Mouse (Mus musculus): ENCODE results near the gene Rnf43.
A peak's percentile ranks its signal among the peaks of the same experiment; 100 is the strongest.

The Rnf43 gene

DNA sequence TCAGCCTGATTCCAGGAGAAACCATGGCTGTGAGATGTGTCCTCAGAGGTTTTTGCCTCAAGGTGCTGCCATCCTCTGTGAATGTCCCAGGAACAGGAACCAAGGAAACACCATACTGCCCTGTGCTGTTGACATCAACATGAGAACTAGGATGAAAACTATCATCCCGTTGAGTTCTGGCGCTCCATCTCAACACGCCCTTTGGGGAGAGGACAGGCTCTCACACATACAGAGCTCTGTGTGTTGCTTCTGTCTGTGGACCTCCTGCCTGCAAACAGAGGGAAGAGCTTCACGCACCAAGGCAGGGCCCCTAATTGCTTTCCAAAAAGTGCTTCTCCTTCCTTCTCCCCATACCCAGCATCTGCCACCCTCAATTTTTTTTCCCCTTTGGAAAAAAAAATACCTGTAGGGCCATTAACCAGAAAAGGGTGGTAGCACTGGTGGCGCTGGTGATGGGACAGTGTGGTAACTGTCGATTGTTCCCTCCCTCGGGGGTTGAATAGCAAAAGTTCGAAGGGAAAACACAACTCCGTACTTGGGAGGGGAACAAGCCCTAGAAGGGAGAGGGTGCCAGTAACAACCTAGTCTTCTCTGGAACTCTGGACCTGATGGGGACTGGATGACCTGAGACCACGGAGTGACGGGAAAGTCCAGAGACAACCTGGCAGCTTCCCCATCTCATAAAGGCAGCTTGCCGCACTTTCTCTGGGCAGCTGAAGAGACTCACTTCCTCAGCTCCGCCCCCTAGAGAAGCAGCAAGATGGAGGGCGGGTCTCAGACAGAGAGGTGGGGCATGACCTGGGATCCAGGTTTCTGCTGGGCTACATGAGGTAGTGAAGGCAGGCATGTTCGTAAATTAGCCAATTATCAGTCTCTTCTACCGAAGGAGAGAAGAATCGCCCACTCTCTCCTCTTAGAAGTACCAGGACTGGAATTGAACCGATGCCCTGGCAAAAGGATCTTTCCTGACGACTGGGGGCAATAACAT, 85.9 kb downstream of the Rnf43 start:
- DNase-seq: peak; percentile 79

DNA sequence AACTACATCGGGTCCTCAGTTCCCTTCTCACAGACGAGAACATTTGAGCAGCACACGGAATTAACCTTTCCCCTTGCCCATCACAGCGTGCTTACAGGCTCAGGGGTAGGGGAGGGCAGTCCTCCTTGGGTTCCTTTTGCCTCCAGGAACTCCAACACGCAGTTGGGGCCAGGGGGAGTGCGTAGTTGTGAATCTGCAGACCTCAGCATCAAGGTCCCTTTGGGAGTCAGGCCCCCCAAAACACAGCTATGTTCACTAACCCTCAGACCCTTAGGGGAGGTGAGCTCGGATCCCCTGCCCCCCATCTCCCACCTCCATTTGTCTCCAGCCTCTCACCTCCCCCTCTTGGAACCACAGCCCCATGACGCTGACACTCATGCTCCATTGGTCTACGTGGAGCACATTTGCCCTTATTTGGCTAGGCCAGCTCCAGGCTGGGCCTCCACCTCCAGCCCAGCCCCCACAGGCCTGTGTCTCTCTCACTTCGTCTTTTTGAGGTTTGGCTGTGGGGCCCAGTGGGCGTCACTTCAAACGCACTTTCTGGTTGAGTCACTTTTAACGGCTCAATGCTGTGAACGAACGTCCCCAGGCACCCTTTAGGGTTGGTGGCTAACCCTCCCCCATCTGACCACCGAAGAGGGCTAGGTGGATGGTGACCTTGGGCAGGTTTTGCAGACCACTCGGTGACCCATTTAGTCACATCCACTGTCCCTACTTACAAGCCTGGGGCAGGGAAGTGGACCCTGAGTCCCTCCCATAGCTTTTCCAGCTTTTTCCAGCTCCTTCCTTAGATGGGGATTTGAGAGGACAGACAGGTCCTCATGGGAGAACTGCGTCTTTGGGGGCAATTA, 86.9 kb downstream of the Rnf43 start:
- DNase-seq: peak; percentile 89

DNA sequence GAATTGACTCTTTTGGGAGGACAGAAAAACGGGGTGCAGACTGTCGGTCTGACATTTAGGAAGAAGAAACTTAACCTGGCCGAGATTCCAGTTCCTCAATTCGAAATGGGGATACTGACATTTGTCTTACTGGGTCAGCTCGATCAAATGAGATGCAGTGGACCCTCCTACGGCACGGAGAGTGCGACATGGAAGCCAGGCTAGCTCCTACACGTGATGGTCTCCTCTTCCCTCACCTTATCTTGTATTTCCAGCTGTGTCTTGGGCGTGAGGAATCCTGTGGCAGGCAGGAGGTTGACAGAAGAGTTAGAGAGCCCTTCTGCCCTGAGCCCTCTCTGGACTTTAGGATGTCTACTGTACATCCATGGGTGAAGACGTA, 87.5 kb downstream of the Rnf43 start:
- DNase-seq: no peak

DNA sequence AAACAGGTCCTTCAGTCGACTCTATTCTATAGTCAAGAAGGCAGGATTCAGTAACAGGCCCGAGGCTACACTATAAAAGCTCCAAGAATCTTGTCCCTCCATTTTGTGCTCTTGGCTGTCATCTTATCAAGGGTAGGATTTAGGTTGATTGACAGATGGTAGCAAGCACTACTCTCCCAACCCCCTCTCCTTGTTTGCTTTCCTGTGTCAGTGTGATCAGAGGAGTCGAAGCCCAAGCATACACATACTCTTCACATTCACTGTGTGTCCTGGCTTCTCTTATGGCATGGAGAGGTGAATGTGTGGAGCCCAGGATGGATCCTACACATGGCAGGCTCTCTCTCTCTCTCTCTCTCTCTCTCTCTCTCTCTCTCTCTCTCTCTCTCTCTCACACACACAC, 88.0 kb downstream of the Rnf43 start:
- DNase-seq: no peak

- no peak for DNase-seq
Measured at GRCm38 (mm10) chr11:87751031-87751430, 88.5 kb downstream of the Rnf43 start.

DNA sequence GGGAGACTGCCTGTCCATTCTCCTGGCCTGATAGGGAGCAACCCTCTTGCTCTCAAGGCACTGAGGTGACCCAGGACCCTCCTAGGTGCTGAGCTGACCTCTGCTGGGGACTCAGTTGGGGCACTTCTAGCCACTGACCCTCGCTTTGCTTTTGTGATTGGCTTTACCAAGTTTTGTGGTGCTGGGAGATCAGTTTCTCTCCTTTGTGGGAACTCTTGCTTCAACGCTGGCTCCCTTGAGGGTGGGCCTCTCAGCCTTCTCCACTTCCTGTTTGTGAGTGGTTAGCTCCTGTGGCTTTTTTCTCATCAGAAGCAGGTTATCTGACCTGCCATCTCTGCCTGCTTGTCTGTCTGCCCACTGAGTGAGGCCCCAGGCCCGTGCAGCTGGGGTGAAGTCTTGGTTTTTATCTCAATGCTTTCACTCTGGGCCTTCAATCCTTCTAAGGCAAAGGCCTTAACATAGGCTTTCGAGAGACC, 89.0 kb downstream of the Rnf43 start:
- DNase-seq: peak; percentile 65

DNA sequence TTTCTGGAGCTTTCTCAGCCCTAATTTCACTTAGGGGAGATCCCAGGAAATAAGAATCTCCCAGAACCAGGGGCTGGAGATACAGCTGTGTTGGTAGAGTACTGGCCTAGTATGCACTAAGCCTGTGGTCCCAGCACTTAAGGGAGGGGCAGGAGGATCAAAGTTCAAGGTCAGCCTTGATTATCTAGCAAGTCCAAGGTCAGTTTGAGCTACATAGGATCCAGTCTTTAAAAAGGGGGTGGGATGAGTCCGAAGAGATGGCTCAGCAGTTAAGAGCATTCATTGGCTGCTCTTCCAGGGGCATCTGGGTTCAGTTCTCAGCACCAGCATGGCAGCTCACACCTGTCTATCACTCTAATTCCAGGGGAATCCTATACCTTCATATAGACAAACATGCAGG, 89.8 kb downstream of the Rnf43 start:
- DNase-seq: no peak

- DNase-seq: no peak
Measured at GRCm38 (mm10) chr11:87753255-87753654, 90.7 kb downstream of the Rnf43 start.

GRCm38 (mm10) chr11:87753891-87754501, 91.5 kb downstream of the Rnf43 start:
- no peak for DNase-seq

DNA sequence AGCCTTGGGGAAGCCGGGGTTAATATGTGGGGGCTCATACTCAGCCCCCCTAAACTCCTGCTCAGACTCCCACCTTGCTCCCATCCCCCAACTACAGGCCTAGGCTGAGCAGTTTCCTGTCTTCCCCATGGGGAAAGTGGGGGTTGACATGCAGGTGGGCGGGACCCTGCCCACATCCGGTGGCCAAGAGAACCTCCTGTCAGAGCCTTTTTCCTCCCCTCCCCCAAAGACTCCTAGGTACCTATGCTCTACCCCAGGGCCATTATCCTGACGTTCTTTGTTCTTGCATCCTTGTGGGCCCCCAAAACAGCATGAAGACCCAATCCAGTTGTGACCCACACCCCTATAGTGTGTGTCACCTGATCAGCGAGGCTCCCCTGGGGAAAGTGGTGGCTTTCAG, 92.1 kb downstream of the Rnf43 start:
- DNase-seq: peak; percentile 70

DNA sequence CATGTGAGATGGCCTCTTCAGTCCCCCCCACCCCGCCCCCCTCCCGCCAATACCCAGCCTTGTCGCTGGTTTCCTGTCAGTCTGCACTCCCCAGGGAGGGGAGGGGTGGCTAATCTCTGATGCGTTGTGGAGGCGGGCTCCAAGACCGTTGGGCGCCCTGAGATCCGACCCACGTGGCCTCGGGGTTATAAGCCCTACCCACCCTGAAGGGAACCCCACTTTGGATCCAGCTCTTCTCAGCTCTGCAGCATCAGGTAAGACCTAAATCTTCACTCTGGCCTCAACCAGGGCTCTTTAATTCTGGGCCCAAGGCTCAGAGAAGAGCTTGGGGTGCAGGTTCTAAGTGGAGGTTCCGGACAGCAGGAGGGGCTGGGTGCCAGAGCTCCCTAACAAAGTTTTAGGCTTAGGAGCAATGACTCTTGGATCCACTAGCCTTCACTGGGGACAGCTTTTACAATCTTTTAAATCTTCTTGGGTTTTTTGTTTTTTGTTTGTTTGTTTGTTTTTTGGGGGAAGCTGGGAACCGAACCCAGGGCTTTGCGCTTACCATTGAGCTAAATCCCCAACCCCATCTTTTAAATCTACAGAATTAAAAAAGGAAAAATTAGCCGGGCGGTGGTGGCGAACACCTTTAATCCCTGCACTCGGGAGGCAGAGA, 93.0 kb downstream of the Rnf43 start:
- DNase-seq: peak; percentile 91

DNA sequence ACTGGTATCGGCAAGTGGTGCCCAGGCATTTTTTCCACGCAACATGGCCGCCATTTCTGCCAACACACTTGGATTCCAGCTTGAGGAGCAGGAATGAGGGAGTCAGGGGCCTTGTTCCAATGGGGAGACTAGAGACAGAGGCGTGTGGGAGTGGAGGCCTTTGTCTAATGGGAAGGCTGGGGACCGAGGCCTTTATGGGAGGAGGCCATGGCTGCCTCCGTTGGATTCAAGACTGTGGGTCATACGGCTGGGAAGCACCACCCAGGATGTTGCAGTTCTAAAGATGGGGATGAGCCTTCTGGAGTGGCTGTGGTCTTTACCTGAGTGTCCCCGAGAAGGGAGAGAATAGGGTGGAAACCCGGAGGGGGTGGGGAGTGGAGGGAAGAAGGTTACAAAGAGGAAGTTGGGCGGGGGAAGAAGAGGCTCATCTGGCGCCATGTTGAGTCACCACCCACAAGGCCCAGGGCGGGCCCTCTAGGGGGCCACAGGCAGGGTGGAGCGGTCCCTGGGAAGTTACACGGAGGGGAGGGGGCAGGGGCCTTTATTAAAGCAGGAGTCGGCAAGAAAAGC, 93.8 kb downstream of the Rnf43 start:
- DNase-seq: peak; percentile 76

DNA sequence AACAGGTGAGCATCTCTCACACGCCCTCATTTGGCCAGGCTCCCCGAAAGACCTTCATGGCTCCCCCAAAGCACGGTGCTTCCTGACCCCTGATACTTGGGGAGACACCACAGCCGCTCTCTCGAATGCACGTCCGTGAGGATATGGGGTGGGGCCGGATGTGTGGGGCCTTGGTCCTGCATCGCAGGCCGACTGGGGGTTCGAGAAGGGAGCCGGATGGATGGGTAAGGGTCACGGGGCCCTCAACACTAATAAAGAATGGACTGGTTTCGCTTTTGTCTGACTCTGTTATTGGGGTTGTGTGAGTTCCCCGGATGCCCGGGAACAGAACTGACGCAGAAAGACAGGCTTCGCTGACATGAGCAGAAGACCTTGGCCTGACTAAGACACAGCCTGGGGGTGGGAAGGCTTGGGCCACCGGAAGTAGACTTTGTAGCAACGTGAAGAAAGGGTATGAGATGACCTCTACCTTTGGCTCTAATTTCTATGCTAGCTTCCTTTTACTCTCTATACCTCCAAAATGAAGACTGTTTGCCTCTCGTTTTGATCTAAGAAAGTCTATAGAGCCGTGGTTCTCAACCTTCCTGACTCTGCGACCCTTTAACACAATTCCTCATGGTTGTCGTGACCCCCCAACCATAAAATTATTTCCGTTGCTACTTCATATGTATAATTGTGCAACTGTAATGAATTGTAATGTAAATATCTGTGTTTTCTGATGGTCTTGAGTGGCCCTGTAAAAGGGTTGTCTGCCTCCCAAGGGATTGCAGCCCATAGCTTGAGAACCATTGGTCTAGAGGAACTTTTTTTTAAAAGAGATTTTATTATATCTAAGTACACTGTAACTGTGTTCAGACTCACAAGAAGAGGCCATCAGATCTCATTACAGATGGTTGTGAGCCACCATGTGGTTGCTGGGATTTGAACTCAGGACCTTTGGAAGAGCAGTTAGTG, 94.8 kb downstream of the Rnf43 start:
- no peak for DNase-seq

- DNase-seq: no peak
Measured at GRCm38 (mm10) chr11:87758161-87758911, 95.8 kb downstream of the Rnf43 start.

- DNase-seq: no peak
Measured at GRCm38 (mm10) chr11:87758957-87759608, 96.6 kb downstream of the Rnf43 start.

DNA sequence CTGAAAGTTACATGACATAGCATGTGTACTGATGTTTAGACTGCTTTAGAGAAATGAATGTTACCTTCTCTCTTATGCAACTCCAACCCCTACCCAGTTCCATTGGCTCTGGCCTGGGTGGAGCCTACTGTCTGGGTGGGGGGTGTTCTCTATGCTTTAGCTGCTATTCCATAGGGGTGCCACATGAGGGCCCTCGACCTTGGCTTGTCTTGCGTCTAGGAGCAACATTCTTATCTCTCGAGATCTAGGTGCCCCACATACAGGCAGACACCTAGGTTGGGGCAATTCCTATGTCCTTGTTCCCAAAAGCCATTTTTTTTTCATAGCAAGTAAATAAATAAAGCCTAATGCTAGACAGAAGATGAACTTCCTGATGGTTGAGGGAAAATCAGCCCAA, 97.1 kb downstream of the Rnf43 start:
- no peak for DNase-seq

DNA sequence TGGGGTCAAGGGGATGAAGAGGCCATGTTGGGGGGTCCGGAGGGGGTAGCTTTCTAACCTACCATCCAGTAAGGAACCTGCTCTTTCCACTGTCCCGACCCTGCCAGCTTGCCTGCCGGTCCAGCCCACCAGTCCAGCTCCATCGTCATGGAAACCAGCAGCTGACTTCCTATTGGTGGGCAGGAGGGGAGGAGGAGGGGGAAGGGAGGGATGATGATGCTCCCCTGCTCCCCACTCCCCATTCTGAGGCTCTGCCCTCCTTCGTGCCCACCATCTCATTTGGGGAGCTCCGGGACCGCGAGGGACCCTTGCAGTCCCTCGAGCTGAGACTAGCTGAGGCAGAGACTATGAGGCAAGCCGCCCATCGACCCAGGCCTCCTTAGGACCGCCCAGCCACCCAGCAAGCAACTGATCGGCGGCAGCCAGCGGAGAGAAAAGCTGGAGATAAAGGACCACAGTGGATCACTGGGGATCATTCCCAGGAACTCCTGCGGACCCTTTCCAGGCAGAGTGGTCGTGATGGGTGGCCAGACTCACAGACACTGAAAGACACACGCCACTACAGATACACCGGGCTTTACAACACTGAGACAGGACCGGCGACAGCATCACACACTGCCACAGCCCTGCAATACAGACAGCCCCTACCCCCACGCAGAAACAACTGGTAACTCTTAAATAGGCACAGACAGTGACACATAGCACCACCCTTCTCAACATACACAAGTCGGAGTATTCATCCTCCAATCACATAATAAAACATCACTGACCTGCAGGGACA, 98.0 kb downstream of the Rnf43 start, which contains the start of gene Tspoap1:
Gene Tspoap1, plus strand, starts transcription at position 241 of the 781 bp plus-strand sequence.
- no peak for DNase-seq

DNA sequence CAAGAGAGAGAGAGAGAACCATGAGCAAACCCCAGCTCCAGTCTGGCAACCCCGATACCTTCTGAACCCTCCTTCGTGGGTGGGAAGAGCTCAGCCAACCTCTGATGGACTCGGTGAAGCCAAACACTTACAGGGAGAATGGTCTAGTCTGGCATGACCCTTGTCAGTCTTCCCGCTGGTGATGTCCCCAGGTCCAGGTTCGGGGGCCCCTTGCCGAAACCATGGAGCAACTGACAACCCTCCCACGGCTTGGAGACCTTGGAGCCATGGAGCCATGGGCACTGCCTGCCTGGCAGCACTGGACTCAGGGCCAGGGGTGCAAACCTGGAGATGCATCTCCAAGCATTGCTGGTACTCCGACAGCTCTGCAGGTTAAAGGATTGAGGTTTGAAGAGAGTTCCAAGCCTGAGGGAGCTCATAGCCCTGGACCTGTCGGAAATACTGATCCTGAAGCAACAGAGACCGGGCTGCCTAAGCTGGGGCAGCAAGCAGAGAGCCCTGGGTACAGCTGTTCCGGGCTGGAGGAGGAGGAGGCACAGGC, 98.7 kb downstream of the Rnf43 start:
- DNase-seq: no peak
